Mouse (Mus musculus) bone marrow, adult 2 months (tissue): Measurements from ENCODE around the gene Abca7.

Source experiments
- CTCF ChIP-seq: fragments of 200-500 bp; IDR thresholded peaks from 2 replicates; pipeline ENCODE4 v1.5.1; 2011; ENCODE audit warnings: low read length, control low read depth; ENCODE audit not compliant: control insufficient read depth, insufficient read depth
- POLR2A ChIP-seq: fragments of 200-500 bp; IDR thresholded peaks from 2 replicates; pipeline ENCODE4 v1.6.1; 2011; ENCODE audit warnings: low read depth, mild to moderate bottlenecking, control low read depth, low read length, borderline replicate concordance; ENCODE audit not compliant: control insufficient read depth

DNA sequence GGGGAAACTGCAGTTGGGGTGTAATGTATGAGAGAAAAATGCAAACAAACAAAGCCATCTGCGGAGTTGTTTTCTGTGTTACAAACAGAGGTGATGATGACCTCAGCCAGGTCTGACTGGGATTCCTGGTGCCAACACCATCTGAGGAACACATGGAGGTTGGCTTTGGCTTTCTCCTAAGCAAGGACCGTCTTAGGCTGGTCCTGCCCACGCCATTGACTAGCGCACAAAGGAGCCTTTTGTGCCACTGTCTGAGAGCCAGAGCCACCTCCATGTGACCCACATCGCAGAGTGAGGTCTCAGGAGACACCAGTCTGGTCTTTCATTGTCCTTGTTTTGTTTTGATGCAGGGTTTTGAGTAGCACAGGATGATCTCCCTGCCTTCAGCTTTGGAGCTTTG lies 52.1 kb downstream of the Abca7 start:
- TF ChIP-seq POLR2A = no peak
- TF ChIP-seq CTCF = no peak
